Mouse (Mus musculus) stomach, embryonic 16.5 days (tissue): Measurements from ENCODE around the gene Maats1. TPM values are rescaled to one million over a fixed set of nuclear protein-coding genes. Genes with fewer than 3 reads are reported as not detected.

Experiments
- ATAC-seq: fragments of 200-750 bp; cut with Nextera tagmentation; 2 replicates; pipeline ENCODE4 v1.8.0; 2017; ENCODE audit warnings: moderate number of reproducible peaks, moderate TSS enrichment; ENCODE audit not compliant: insufficient read depth, low FRiP score
- H3K27ac ChIP-seq: fragments of 300-500 bp; sonication (generic); 2 replicates; pipeline ENCODE4 v1.5.1; 2014; ENCODE audit warnings: low read length
- H3K27me3 ChIP-seq: fragments of 300-500 bp; sonication (generic); 2 replicates; pipeline ENCODE4 v1.6.1; 2014; ENCODE audit warnings: low read length, control low read depth, mixed read lengths; ENCODE audit not compliant: control insufficient read depth, insufficient read depth
- H3K36me3 ChIP-seq: fragments of 300-500 bp; sonication (generic); 2 replicates; pipeline ENCODE4 v1.6.1; 2014; ENCODE audit warnings: low read length; ENCODE audit not compliant: control insufficient read depth, insufficient read depth
- H3K4me1 ChIP-seq: fragments of 300-500 bp; sonication (generic); 2 replicates; pipeline ENCODE4 v1.6.1; 2014; ENCODE audit warnings: low read length, control low read depth, mixed read lengths; ENCODE audit not compliant: control insufficient read depth, insufficient read depth
- H3K4me2 ChIP-seq: fragments of 300-500 bp; sonication (generic); 2 replicates; pipeline ENCODE4 v1.6.1; 2014; ENCODE audit warnings: low read depth, low read length, mixed read lengths
- H3K4me3 ChIP-seq: fragments of 300-500 bp; sonication (generic); replicated peaks from 2 replicates; pipeline ENCODE4 v1.5.1; 2014; ENCODE audit warnings: mild to moderate bottlenecking, low read length
- H3K9ac ChIP-seq: fragments of 300-500 bp; sonication (generic); 2 replicates; pipeline ENCODE4 v1.6.1; 2014; ENCODE audit warnings: low read length
- H3K9me3 ChIP-seq: fragments of 300-500 bp; sonication (generic); replicated peaks from 2 replicates; pipeline ENCODE4 v1.6.1; 2016; ENCODE audit warnings: low read length, control low read depth; ENCODE audit not compliant: control insufficient read depth
- WGBS: fragments of 180-500 bp; shearing (Covaris S2); extraction: QIAGEN DNeasy Blood & Tissue Kit; methylation state at CpG from one replicate; pipeline ENCODE4 v1.1.7; 2014; 5-methylcytosine and 5-hydroxymethylcytosine counted together
- polyA plus RNA-seq: library from polyadenylated mRNA; unstranded; fragments of >200 nt; fragmentation: Nextera tagmentation; extraction: Ambion mirVana; gene quantifications from 2 replicates; pipeline ENCODE4 v1.2.1, GENCODE M21; 2015

Gene Maats1
- polyA plus RNA-seq: 0.15 TPM in 1 of 2 replicates, not detected in the other

DNA sequence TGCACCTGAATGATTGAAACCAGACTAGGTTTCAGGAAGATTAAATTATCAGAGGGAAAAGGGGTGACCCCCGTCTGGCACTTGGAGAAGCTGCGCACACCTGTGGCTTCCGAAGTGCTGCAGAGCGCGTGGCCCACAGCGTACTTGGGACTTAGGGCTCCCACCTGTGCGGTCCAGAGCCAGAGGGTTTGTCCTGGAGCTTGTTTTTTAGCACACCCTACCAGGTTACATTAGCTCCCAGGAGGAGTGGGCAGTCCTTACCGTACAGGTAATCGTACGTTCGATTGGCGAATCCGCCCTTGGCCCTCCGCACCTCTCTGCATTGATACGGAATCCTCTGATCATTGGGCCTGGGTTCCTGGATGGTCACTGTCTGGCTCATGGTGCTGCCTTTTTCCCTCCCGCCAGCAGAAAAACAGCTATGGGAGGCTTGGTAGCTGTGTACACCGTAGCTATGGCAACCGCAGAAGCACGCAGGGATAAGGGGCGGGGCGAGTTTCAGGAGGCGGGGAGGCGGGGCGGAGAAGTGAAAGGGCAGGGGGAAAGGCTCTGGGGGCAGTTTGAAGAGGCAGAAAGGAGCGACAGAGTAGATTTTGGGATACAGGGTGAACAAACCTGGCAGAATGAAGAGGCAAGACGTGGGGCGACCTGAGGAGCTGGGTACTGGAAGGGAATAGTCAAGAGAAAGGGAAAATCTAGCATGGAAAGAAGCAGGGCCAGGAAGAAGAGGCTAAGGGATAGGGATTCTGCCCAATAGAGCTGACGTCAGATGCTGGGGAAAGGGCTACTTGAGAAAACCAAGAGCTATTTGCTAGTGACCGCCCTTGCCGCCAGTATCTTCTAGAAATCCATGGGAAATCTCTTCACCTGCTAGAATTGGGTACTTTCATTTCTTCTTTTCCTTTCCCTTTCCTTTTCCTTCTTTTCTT is at the start of gene Maats1:
Gene Maats1, minus strand, starts transcription at position 748 of the 929 bp plus-strand sequence.
- H3K27me3 ChIP-seq: no peaks in the 10 kb centered on the region
- H3K4me2 ChIP-seq: peak within 1 kb of the TSS; percentile 64
- H3K9ac ChIP-seq: peak within 1 kb of the TSS; percentile 63
- H3K4me1 ChIP-seq: peaks cover 8% of the 10 kb centered on the region
- WGBS: 10% methylated on average over 30 of the region's 30 CpGs
- no peaks in the 10 kb centered on the region for H3K9me3 ChIP-seq
- peak; percentile 88 for ATAC-seq
- no peaks in the 10 kb centered on the region for H3K36me3 ChIP-seq
- H3K27ac ChIP-seq: no peak within 1 kb of the TSS
- peak within 1 kb of the TSS; percentile 31 for H3K4me3 ChIP-seq

- WGBS: 88% methylated on average over 7 of the region's 7 CpGs
- Histone ChIP-seq H3K4me2 (no peak overlapping the region), H3K9me3 (no peaks in the 10 kb centered on the region), H3K9ac (no peak overlapping the region), H3K4me3 (no peak overlapping the region), H3K27ac (no peak overlapping the region), H3K36me3 (no peaks in the 10 kb centered on the region), H3K27me3 (no peaks in the 10 kb centered on the region), H3K4me1 (no peaks in the 10 kb centered on the region)
- no peak for ATAC-seq
Measured at GRCm38 (mm10) chr16:38390322-38390721, 48.4 kb upstream of the Maats1 start.

- Histone ChIP-seq H3K27me3 (no peaks in the 10 kb centered on the region), H3K9me3 (no peaks in the 10 kb centered on the region), H3K36me3 (no peaks in the 10 kb centered on the region), H3K4me3 (no peak overlapping the region), H3K27ac (no peak overlapping the region), H3K9ac (no peak overlapping the region), H3K4me2 (no peak overlapping the region), H3K4me1 (no peaks in the 10 kb centered on the region)
- WGBS: 77% methylated on average over 8 of the region's 8 CpGs
- no peak for ATAC-seq
Measured at GRCm38 (mm10) chr16:38389284-38389893, 47.4 kb upstream of the Maats1 start.

DNA sequence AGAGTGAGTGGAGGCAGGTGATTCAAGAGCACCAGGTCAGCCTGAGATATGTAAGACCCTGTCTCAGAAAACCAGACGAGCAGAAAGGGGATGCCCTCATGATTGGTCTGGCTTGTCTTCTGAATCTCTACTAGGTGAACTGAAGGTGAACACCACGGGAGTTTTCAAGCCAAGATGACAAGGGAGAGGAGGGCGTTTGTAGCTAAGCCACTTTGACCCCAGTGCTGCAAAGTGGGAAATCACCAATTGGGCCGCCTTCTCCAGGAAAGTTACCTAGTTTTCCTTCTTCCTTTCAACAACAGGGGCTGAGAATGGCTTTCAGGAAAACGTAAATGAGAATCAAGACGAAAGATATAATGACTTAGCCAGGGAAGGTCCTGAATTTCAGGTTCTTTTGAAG is 46.8 kb upstream of the Maats1 start:
- no peaks in the 10 kb centered on the region for H3K9me3 ChIP-seq
- no peak overlapping the region for H3K9ac ChIP-seq
- no peak overlapping the region for H3K27ac ChIP-seq
- ATAC-seq: no peak
- no peak overlapping the region for H3K4me3 ChIP-seq
- no peaks in the 10 kb centered on the region for H3K4me1 ChIP-seq
- no peaks in the 10 kb centered on the region for H3K36me3 ChIP-seq
- WGBS: 70% methylated on average over 6 of the region's 6 CpGs
- no peaks in the 10 kb centered on the region for H3K27me3 ChIP-seq
- H3K4me2 ChIP-seq: no peak overlapping the region

- H3K36me3 ChIP-seq: no peaks in the 10 kb centered on the region
- no peak overlapping the region for H3K4me2 ChIP-seq
- no peak overlapping the region for H3K27ac ChIP-seq
- no peaks in the 10 kb centered on the region for H3K27me3 ChIP-seq
- H3K9ac ChIP-seq: no peak overlapping the region
- H3K4me3 ChIP-seq: no peak overlapping the region
- no peaks in the 10 kb centered on the region for H3K9me3 ChIP-seq
- H3K4me1 ChIP-seq: no peaks in the 10 kb centered on the region
- WGBS: 83% methylated on average over 6 of the region's 6 CpGs
- no peak for ATAC-seq
Measured at GRCm38 (mm10) chr16:38387389-38387788, 45.4 kb upstream of the Maats1 start.

GRCm38 (mm10) chr16:38385700-38386099 is 43.8 kb upstream of the Maats1 start:
- H3K4me2 ChIP-seq: no peak overlapping the region
- H3K9ac ChIP-seq: no peak overlapping the region
- H3K27me3 ChIP-seq: no peaks in the 10 kb centered on the region
- no peaks in the 10 kb centered on the region for H3K9me3 ChIP-seq
- no peak overlapping the region for H3K4me3 ChIP-seq
- no peak for ATAC-seq
- no peaks in the 10 kb centered on the region for H3K36me3 ChIP-seq
- H3K4me1 ChIP-seq: no peaks in the 10 kb centered on the region
- 93% methylated on average over 4 of the region's 4 CpGs for WGBS
- no peak overlapping the region for H3K27ac ChIP-seq

- Histone ChIP-seq H3K4me3 (no peak overlapping the region), H3K27me3 (no peaks in the 10 kb centered on the region), H3K27ac (no peak overlapping the region), H3K9ac (no peak overlapping the region), H3K4me2 (no peak overlapping the region), H3K9me3 (no peaks in the 10 kb centered on the region), H3K4me1 (no peaks in the 10 kb centered on the region), H3K36me3 (no peaks in the 10 kb centered on the region)
- WGBS: 84% methylated on average over 6 of the region's 6 CpGs
- ATAC-seq: no peak
Measured at GRCm38 (mm10) chr16:38385184-38385634, 43.3 kb upstream of the Maats1 start.

GRCm38 (mm10) chr16:38383683-38384082 is 41.7 kb upstream of the Maats1 start:
- Histone ChIP-seq H3K27me3 (no peaks in the 10 kb centered on the region), H3K36me3 (no peaks in the 10 kb centered on the region), H3K9ac (no peak overlapping the region), H3K9me3 (no peaks in the 10 kb centered on the region), H3K4me1 (no peaks in the 10 kb centered on the region), H3K4me2 (no peak overlapping the region), H3K27ac (no peak overlapping the region), H3K4me3 (no peak overlapping the region)
- no peak for ATAC-seq
- WGBS: 72% methylated on average over 2 of the region's 2 CpGs

DNA sequence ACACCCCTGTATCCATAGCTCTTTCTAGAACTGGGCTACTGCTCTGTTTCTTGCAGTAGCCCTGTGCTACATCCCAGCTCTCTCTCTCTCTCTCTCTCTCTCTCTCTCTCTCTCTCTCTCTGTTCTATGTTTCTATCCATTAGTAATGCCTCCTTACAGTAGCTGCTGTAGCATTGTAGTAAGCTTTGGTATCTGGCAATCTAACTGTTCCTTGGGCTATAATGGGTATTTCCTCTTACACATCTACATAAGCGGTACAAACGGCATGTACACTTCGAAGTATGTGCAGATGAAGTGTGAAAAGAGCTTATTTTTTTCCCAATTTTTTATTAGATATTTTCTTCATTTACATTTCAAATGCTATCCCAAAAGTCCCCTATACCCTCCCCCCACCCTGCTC is 38.0 kb upstream of the Maats1 start:
- no peaks in the 10 kb centered on the region for H3K27me3 ChIP-seq
- no peak for ATAC-seq
- no peak overlapping the region for H3K9ac ChIP-seq
- no peaks in the 10 kb centered on the region for H3K36me3 ChIP-seq
- 93% methylated on average over 3 of the region's 3 CpGs for WGBS
- no peaks in the 10 kb centered on the region for H3K9me3 ChIP-seq
- no peaks in the 10 kb centered on the region for H3K4me1 ChIP-seq
- no peak overlapping the region for H3K4me3 ChIP-seq
- H3K4me2 ChIP-seq: no peak overlapping the region
- no peak overlapping the region for H3K27ac ChIP-seq
